Mouse (Mus musculus) heart, embryonic 11.5 days (tissue): ENCODE data around the gene Cdhr4. TPM values are rescaled to one million over a fixed set of nuclear protein-coding genes. Genes with fewer than 3 reads are reported as not detected.

Source experiments
- ATAC-seq: fragments of 200-750 bp; cut with Nextera tagmentation; replicated peaks from 2 replicates; pipeline ENCODE4 v1.8.0; 2017; ENCODE audit warnings: moderate library complexity; ENCODE audit not compliant: insufficient number of reproducible peaks, low FRiP score, low TSS enrichment
- H3K27ac ChIP-seq: fragments of 300-500 bp; sonication (generic); 2 replicates; pipeline ENCODE4 v1.5.1; 2014; ENCODE audit warnings: mild to moderate bottlenecking, low read depth, low read length
- H3K27me3 ChIP-seq: fragments of 300-500 bp; sonication (generic); 2 replicates; pipeline ENCODE4 v1.6.1; 2014; ENCODE audit warnings: mild to moderate bottlenecking, low read length, mixed read lengths; ENCODE audit not compliant: control insufficient read depth, insufficient read depth
- H3K36me3 ChIP-seq: fragments of 300-500 bp; sonication (generic); 2 replicates; pipeline ENCODE4 v1.6.1; 2014; ENCODE audit warnings: mild to moderate bottlenecking, low read length, moderate library complexity, mixed read lengths; ENCODE audit not compliant: control insufficient read depth, insufficient read depth
- H3K4me1 ChIP-seq: fragments of 300-500 bp; sonication (generic); 2 replicates; pipeline ENCODE4 v1.6.1; 2014; ENCODE audit warnings: low read length; ENCODE audit not compliant: control insufficient read depth, insufficient read depth
- H3K4me2 ChIP-seq: fragments of 300-500 bp; sonication (generic); 2 replicates; pipeline ENCODE4 v1.6.1; 2014; ENCODE audit warnings: mild to moderate bottlenecking, moderate library complexity
- H3K4me3 ChIP-seq: fragments of 300-500 bp; sonication (generic); 2 replicates; pipeline ENCODE4 v1.5.1; 2014; ENCODE audit warnings: low read depth, low read length
- H3K9ac ChIP-seq: fragments of 300-500 bp; sonication (generic); 2 replicates; pipeline ENCODE4 v1.6.1; 2014; ENCODE audit warnings: mild to moderate bottlenecking, low read depth, low read length, moderate library complexity
- H3K9me3 ChIP-seq: fragments of 300-500 bp; sonication (generic); replicated peaks from 2 replicates; pipeline ENCODE4 v1.6.1; 2016; ENCODE audit warnings: low read length; ENCODE audit not compliant: control insufficient read depth
- WGBS: fragments of 180-500 bp; shearing (Covaris S2); extraction: QIAGEN DNeasy Blood & Tissue Kit; methylation state at CpG from one replicate; pipeline ENCODE4 v1.1.7; 2014; ENCODE audit not compliant: insufficient replicate concordance; 5-methylcytosine and 5-hydroxymethylcytosine counted together
- polyA plus RNA-seq: library from polyadenylated mRNA; unstranded; fragments of >200 nt; fragmentation: Nextera tagmentation; extraction: Ambion mirVana; gene quantifications from 2 replicates; pipeline ENCODE4 v1.2.1, GENCODE M21; 2014

Cdhr4 gene
- polyA plus RNA-seq, 1 experiment from 2014 or later: 7.0 TPM

DNA sequence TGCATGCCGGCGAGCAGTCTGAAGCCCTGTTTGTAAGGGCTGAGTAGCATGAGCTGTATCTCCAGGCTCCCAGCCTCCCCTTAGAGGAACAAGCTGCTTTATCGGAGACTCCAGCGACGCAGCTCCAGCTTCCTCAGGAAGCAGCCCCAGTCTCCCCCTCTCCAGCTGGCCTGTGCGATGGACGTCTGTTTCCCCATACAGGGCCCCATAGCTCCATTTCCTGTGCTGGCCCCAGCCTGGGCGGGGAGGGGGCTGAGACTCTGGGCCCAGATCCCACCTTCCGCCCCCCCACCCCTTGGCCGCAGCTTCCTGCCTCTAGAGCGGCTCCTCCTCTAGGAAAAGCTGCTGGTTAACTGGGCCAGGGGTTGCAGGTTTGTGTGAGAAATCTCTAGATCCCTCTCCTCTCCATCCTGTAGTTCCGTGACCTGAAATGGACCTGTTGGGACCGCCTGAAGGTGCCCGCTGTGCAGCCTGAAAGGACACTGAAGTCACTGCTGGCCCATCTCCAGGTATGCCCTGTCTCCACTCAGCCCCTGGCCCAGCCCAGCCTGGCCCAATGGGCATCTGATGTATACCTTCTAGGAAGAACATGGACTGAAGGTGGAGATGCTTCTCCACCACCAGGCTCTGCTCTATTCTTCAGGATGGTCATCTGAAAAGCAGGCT is 9.5 kb upstream of the Cdhr4 start, which contains the start of gene Gm20661:
Gene Gm20661, plus strand, starts transcription at position 378 of the 666 bp plus-strand sequence.
- Histone ChIP-seq H3K4me2 (peak within 1 kb of the TSS; percentile 67), H3K4me3 (peak within 1 kb of the TSS; percentile 59), H3K9ac (peak within 1 kb of the TSS; percentile 86), H3K36me3 (peaks cover 7% of the 10 kb centered on the region; the same call in 1 of the 2 replicates), H3K9me3 (no peaks in the 10 kb centered on the region), H3K4me1 (peaks cover 67% of the 10 kb centered on the region), H3K27me3 (no peaks in the 10 kb centered on the region), H3K27ac (peak within 1 kb of the TSS; percentile 100)
- WGBS: 13% methylated on average over 14 of the region's 14 CpGs
- ATAC-seq: peak; percentile 79

- peaks cover 63% of the 10 kb centered on the region for H3K4me1 ChIP-seq
- WGBS: 2% methylated on average over 4 of the region's 4 CpGs
- ATAC-seq: peak; percentile 59
Measured at GRCm38 (mm10) chr9:107983421-107983890, 8.8 kb upstream of the Cdhr4 start.

DNA sequence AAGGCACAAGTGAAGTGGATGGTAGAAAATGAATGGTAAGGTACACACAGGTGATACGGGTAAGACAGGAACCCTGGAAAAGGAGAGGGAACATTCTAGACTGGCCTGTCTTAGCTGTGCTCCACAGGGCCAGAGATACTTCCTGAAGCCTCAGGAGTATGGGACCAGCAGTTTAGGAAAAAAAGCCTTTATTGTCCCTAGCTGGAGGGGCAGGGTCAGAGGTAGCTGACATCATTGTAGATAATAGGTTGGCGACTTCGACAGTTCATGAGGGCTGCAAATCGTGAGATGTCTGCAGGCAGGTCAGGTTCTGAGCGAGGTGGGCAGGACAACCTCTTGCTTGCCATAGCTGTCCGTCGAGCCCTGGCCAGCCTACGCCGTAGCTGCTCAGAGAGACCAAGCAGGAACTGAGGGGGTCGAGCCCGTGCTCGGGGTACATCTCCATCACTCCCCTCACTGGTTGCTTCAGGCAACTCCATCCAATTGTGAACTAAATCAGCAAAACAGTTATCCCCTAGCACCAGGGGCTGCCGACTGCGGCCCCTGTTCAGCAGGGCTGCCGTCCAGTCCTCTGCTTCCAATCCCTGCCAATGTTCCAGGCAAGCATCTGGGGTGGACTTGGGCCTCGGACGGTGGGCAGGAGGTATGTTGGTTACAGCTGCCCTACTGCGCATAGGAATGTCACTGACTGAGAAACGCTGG is 8.1 kb upstream of the Cdhr4 start:
- Histone ChIP-seq H3K9me3 (no peaks in the 10 kb centered on the region), H3K36me3 (peaks cover 7% of the 10 kb centered on the region; the same call in 1 of the 2 replicates), H3K27ac (peak overlapping the region; percentile 100), H3K4me2 (peak overlapping the region; percentile 67), H3K4me1 (peaks cover 63% of the 10 kb centered on the region), H3K27me3 (no peaks in the 10 kb centered on the region), H3K4me3 (peak overlapping the region; percentile 59), H3K9ac (peak overlapping the region; percentile 86)
- WGBS: 45% methylated on average over 19 of the region's 19 CpGs
- no peak for ATAC-seq

More at GRCm38 (mm10) chr9:107983421-107983890, 8.8 kb upstream of the Cdhr4 start:
- no peaks in the 10 kb centered on the region for H3K9me3 ChIP-seq
- H3K36me3 ChIP-seq: peaks cover 7% of the 10 kb centered on the region; the same call in 1 of the 2 replicates
- H3K4me3 ChIP-seq: peak overlapping the region; percentile 59
- no peaks in the 10 kb centered on the region for H3K27me3 ChIP-seq
- H3K9ac ChIP-seq: peak overlapping the region; percentile 86
- peak overlapping the region; percentile 67 for H3K4me2 ChIP-seq
- H3K27ac ChIP-seq: peak overlapping the region; percentile 100

DNA sequence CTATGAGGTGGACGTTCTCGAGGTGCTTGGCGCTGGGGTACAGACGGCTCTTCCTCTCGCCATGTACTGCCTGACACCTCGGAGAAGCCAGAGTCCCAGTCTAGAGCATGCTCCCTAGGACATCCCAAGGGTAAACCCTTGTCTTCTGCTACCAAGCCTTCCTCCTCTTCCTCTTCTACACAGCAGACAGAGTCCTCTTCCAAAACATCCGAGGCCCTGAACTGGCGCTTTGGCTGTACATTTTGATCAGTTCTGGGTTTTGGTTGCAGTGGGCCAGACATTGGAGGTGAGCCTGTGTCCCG is 7.6 kb upstream of the Cdhr4 start:
- Histone ChIP-seq H3K27ac (peak overlapping the region; percentile 100), H3K9ac (peak overlapping the region; percentile 86), H3K4me3 (peak overlapping the region; percentile 59), H3K36me3 (peaks cover 4% of the 10 kb centered on the region; the same call in 1 of the 2 replicates), H3K9me3 (no peaks in the 10 kb centered on the region), H3K4me2 (peak overlapping the region; percentile 67), H3K27me3 (no peaks in the 10 kb centered on the region), H3K4me1 (peaks cover 60% of the 10 kb centered on the region)
- ATAC-seq: no peak
- WGBS: 40% methylated on average over 9 of the region's 9 CpGs

GRCm38 (mm10) chr9:107985131-107986119 is 6.9 kb upstream of the Cdhr4 start, which contains the start of gene Inka1:
Gene Inka1, minus strand, starts transcription at chr9:107985879.
- Histone ChIP-seq H3K9me3 (no peaks in the 10 kb centered on the region), H3K9ac (peak within 1 kb of the TSS; percentile 86), H3K4me3 (peak within 1 kb of the TSS; percentile 59), H3K4me1 (peaks cover 53% of the 10 kb centered on the region), H3K4me2 (peak within 1 kb of the TSS; percentile 67), H3K27me3 (no peaks in the 10 kb centered on the region), H3K36me3 (no peaks in the 10 kb centered on the region), H3K27ac (peak within 1 kb of the TSS; percentile 100)
- WGBS: 1% methylated on average over 57 of the region's 58 CpGs
- peak; percentile 64 for ATAC-seq

- H3K9ac ChIP-seq: no peak overlapping the region
- 4% methylated on average over 18 of the region's 18 CpGs for WGBS
Measured at GRCm38 (mm10) chr9:107986376-107986775, 5.9 kb upstream of the Cdhr4 start.

GRCm38 (mm10) chr9:107987950-107988349 is 4.3 kb upstream of the Cdhr4 start:
- no peaks in the 10 kb centered on the region for H3K36me3 ChIP-seq
- H3K4me3 ChIP-seq: no peak overlapping the region
- 67% methylated on average over 3 of the region's 3 CpGs for WGBS
- no peak overlapping the region for H3K9ac ChIP-seq
- ATAC-seq: no peak
- H3K27ac ChIP-seq: no peak overlapping the region
- H3K4me1 ChIP-seq: peaks cover 27% of the 10 kb centered on the region
- no peak overlapping the region for H3K4me2 ChIP-seq
- H3K27me3 ChIP-seq: no peaks in the 10 kb centered on the region
- no peaks in the 10 kb centered on the region for H3K9me3 ChIP-seq

More at GRCm38 (mm10) chr9:107986376-107986775, 5.9 kb upstream of the Cdhr4 start:
- H3K27me3 ChIP-seq: no peaks in the 10 kb centered on the region
- peaks cover 43% of the 10 kb centered on the region for H3K4me1 ChIP-seq
- H3K27ac ChIP-seq: peak overlapping the region; percentile 100; the same call in 1 of the 2 replicates
- no peaks in the 10 kb centered on the region for H3K36me3 ChIP-seq
- 0 out of 2 replicates have a peak, but pooled peaks have one; percentile 3 for ATAC-seq
- peak overlapping the region; percentile 67 for H3K4me2 ChIP-seq
- H3K4me3 ChIP-seq: peak overlapping the region; percentile 59
- no peaks in the 10 kb centered on the region for H3K9me3 ChIP-seq

DNA sequence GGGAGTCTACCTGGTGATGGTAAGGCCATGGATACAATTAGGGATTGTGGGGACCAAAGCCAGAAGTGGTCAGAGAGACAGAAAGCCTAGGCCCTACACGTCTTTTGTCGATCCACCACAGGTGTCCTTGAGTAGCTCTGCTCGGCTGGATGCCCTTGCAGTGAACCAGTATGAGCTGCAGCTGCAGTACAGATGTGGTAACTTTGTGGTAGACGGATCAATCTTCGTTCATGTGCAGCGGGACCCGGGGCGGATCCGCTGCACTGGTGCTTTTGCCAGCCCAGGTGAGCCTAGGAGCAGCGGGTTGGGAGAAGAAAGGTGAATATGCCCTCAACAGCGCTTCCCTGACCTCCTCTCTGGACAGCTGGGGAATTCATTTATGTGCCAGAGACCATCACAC is 716 bp downstream of the Cdhr4 start:
- no peak overlapping the region for H3K4me2 ChIP-seq
- 84% methylated on average over 11 of the region's 11 CpGs for WGBS
- no peak for ATAC-seq
- no peak overlapping the region for H3K4me3 ChIP-seq
- H3K36me3 ChIP-seq: no peaks in the 10 kb centered on the region
- no peaks in the 10 kb centered on the region for H3K9me3 ChIP-seq
- H3K27me3 ChIP-seq: no peaks in the 10 kb centered on the region
- H3K4me1 ChIP-seq: peaks cover 6% of the 10 kb centered on the region
- no peak overlapping the region for H3K9ac ChIP-seq
- H3K27ac ChIP-seq: no peak overlapping the region
